Mouse (Mus musculus) thymus, postnatal 0 days (tissue): ENCODE results near the gene Gm5798. TPM values are rescaled to one million over a fixed set of nuclear protein-coding genes. Genes with fewer than 3 reads are reported as not detected.
"Not testable (repeated sequence)": the region's sequence is repeated elsewhere in the genome, so short reads cannot be mapped to it uniquely, and the experiment has no call there.

Source experiments
- DNase-seq: peaks from one replicate; pipeline ENCODE4 v3.0.0-alpha.2; 2015; ENCODE audit warnings: low spot score
- polyA plus RNA-seq: library from polyadenylated mRNA; unstranded; fragments of >200 nt; fragmentation: Nextera tagmentation; extraction: Ambion mirVana; gene quantifications from 2 replicates; pipeline ENCODE4 v1.2.1, GENCODE M21; 2015

Gm5798 gene
- polyA plus RNA-seq: not detected in 2 replicates

DNA sequence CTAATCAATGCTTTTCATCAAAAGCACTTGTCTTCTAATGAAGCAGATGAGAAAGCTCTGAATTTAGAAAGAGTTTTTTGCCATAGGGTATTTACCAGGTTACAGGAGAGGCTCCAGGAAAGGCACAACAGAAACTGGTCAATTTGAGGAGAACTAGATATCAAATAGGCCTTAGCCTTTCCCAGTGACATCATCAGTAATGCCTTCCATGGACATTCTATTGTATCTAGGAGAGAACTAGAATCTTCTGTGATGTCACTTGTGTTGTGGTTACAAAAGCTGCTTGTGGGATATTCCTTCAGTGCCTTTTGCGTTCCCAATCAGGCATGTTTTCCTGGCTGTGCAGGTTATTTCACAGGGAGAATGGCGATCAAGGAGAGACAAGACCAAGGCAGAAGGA, at the start of gene Gm5798:
Gene Gm5798, plus strand, starts transcription at position 301 of the 400 bp plus-strand sequence.
- DNase-seq: not testable (repeated sequence)

DNA sequence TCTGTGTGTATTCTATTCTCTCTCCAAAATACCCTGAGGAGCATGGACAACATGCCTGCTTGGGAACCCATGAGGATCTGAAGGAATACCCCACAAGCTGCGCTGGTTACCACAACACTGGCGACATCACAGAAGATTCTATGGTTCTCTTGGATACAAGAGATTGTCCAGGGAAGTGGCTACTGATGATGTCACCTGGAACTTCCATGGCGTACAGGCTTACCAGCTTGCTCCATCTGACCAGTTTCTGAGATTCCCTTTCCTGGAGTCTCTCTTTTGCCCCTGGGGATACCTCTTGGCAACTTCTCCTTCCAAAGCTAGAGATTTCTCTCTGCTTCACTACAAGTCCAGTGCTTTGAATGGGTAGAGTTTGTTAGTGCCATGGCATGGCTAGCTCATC, 37.9 kb downstream of the Gm5798 start, which contains the start of gene Gm7945:
Gene Gm7945, minus strand, starts transcription at position 101 of the 400 bp plus-strand sequence.
- not testable (repeated sequence) for DNase-seq

Other genes starting within 250 kb of the Gm5798 start
- 0.42 and 0.47 TPM in 2 replicates for gene Mat1a, start 243.6 kb upstream of the Gm5798 start, polyA plus RNA-seq
- gene Sftpa1, start 216.8 kb upstream of the Gm5798 start, polyA plus RNA-seq: 0.65 and 0.95 TPM in 2 replicates
- not detected in 2 replicates for gene Mbl1, start 197.2 kb upstream of the Gm5798 start, polyA plus RNA-seq
- gene Sftpd, start 163.5 kb upstream of the Gm5798 start, polyA plus RNA-seq: 1.4 TPM in 2 replicates
- gene Gm2832, start 69.8 kb upstream of the Gm5798 start, polyA plus RNA-seq: not detected in 2 replicates
- not detected in 2 replicates for gene Gm7945, start 37.8 kb downstream of the Gm5798 start, polyA plus RNA-seq
- not detected in 2 replicates for gene Gm6482, start 59.7 kb downstream of the Gm5798 start, polyA plus RNA-seq
- gene Gm7954, start 104.9 kb downstream of the Gm5798 start, polyA plus RNA-seq: not detected in 2 replicates
- gene Gm3486, start 140.9 kb downstream of the Gm5798 start, polyA plus RNA-seq: not detected in 2 replicates
- not detected in 2 replicates for gene Gm7970, start 207.0 kb downstream of the Gm5798 start, polyA plus RNA-seq
- not detected in 2 replicates for gene 1700049E17Rik2, start 224.6 kb downstream of the Gm5798 start, polyA plus RNA-seq